Mouse (Mus musculus) cerebellum, adult 18-20 months (tissue): Measurements from ENCODE around the gene Eif2b3.
A peak's percentile ranks its signal among the peaks of the same experiment; 100 is the strongest.

Source experiments
- DNase-seq, 2 experiments: peaks; one replicate each; pipeline ENCODE4 v3.0.0; 2021

Eif2b3 gene

GRCm38 (mm10) chr4:117018327-117018726 is 875 bp upstream of the Eif2b3 start:
- DNase-seq = no peak

- DNase-seq = no peak
Measured at GRCm38 (mm10) chr4:117023469-117023868, 4.3 kb downstream of the Eif2b3 start.

- no peak for DNase-seq
Measured at GRCm38 (mm10) chr4:117031105-117031504, 11.9 kb downstream of the Eif2b3 start.

- DNase-seq = peak; percentile 42 to 52
Measured at GRCm38 (mm10) chr4:117039925-117040687, 20.9 kb downstream of the Eif2b3 start.

GRCm38 (mm10) chr4:117040791-117041190 is 21.6 kb downstream of the Eif2b3 start:
- DNase-seq = no peak

GRCm38 (mm10) chr4:117041283-117041721 is 22.1 kb downstream of the Eif2b3 start:
- peak; percentile 27 to 36 for DNase-seq

GRCm38 (mm10) chr4:117048836-117049235 is 29.6 kb downstream of the Eif2b3 start:
- no peak for DNase-seq

GRCm38 (mm10) chr4:117049485-117049884 is 30.3 kb downstream of the Eif2b3 start:
- no peak for DNase-seq

GRCm38 (mm10) chr4:117052626-117053025 is 33.4 kb downstream of the Eif2b3 start:
- DNase-seq = no peak

GRCm38 (mm10) chr4:117053956-117054355 is 34.8 kb downstream of the Eif2b3 start:
- no peak for DNase-seq

- DNase-seq = no peak
Measured at GRCm38 (mm10) chr4:117056102-117056501, 36.9 kb downstream of the Eif2b3 start.

GRCm38 (mm10) chr4:117056514-117056913 is 37.3 kb downstream of the Eif2b3 start:
- DNase-seq = no peak

- no peak for DNase-seq
Measured at GRCm38 (mm10) chr4:117058512-117058911, 39.3 kb downstream of the Eif2b3 start.

GRCm38 (mm10) chr4:117062700-117063390 is 43.6 kb downstream of the Eif2b3 start:
- no peak for DNase-seq

GRCm38 (mm10) chr4:117068035-117068434 is 48.8 kb downstream of the Eif2b3 start:
- no peak for DNase-seq

- no peak for DNase-seq
Measured at GRCm38 (mm10) chr4:117069647-117070046, 50.4 kb downstream of the Eif2b3 start.

- no peak for DNase-seq
Measured at GRCm38 (mm10) chr4:117070624-117071023, 51.4 kb downstream of the Eif2b3 start.

- no peak for DNase-seq
Measured at GRCm38 (mm10) chr4:117071183-117071582, 52.0 kb downstream of the Eif2b3 start.

- no peak for DNase-seq
Measured at GRCm38 (mm10) chr4:117087948-117088640, 68.9 kb downstream of the Eif2b3 start.

- DNase-seq = no peak
Measured at GRCm38 (mm10) chr4:117090586-117090985, 71.4 kb downstream of the Eif2b3 start.

GRCm38 (mm10) chr4:117094626-117095361 is 75.6 kb downstream of the Eif2b3 start:
- DNase-seq = no peak

GRCm38 (mm10) chr4:117095551-117096452 is 76.6 kb downstream of the Eif2b3 start, which contains the start of gene Ptch2:
Gene Ptch2 (plus strand): TSS chr4:117096075.
- DNase-seq = peak; percentile 11 to 22
